Mouse (Mus musculus): ENCODE data around the gene Gm21962. TPM values are rescaled to one million over a fixed set of nuclear protein-coding genes. Genes with fewer than 3 reads are reported as not detected.

Gene Gm21962
- total and polyA plus RNA-seq, 2 experiments from 2014 or later, result not detected

DNA sequence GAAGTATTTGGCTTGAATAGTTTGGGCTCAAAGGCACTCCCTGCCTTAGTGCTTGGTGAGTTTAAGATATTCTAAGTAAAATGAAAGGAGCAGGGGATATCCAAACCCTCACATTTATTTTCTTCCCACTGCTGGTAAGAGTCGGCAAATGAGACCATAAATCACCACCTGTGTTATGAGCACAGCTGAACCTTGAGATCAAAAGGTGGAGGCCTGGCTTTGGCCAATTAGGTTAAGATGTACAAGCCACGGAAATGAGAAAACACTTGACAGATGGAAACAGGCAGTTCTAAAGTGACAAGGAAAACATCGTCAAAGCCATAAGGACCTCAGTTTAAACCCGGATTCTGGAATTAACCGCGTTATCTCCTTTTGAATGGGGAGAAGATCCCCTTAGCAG, 26.4 kb upstream of the Gm21962 start:
- Histone ChIP-seq H3K4me3 (ENCODE audit: low read depth, low read length) (no peak overlapping the region), H3K4me2 (ENCODE audit: low read depth, low read length) (no peak overlapping the region), H3K27ac (ENCODE audit: low read depth) (no peak overlapping the region), H3K27me3 (ENCODE audit: control insufficient read depth, insufficient read depth, low read length) (no peaks in the 10 kb centered on the region), H3K9ac (replicated peaks; ENCODE audit: low read depth, low read length) (no peak overlapping the region), H3K4me1 (ENCODE audit: control insufficient read depth, insufficient read depth) (no peaks in the 10 kb centered on the region), H3K36me3 (replicated peaks; ENCODE audit: control insufficient read depth, insufficient read depth, low read length) (no peaks in the 10 kb centered on the region), H3K9me3 (replicated peaks; ENCODE audit: control insufficient read depth, low read length) (no peaks in the 10 kb centered on the region)
- DNase-seq (ENCODE audit: low spot score), result no peak
- TF ChIP-seq CTCF (IDR thresholded peaks at IDR 0.05; ENCODE audit: low read depth) (no peak), EP300 (IDR thresholded peaks at IDR 0.05; ENCODE audit: low read depth) (no peak)
- WGBS, result 77% methylated on average over 6 of the region's 6 CpGs
- no peak for ATAC-seq (ENCODE audit: insufficient read depth, low read depth)

- Histone ChIP-seq H3K36me3 (replicated peaks; ENCODE audit: control insufficient read depth, insufficient read depth, low read length) (no peaks in the 10 kb centered on the region), H3K9ac (replicated peaks; ENCODE audit: low read depth, low read length) (no peak overlapping the region), H3K27me3 (ENCODE audit: control insufficient read depth, insufficient read depth, low read length) (no peaks in the 10 kb centered on the region), H3K4me1 (ENCODE audit: control insufficient read depth, insufficient read depth) (no peaks in the 10 kb centered on the region), H3K4me3 (ENCODE audit: low read depth, low read length) (no peak overlapping the region), H3K9me3 (replicated peaks; ENCODE audit: control insufficient read depth, low read length) (no peaks in the 10 kb centered on the region), H3K27ac (ENCODE audit: low read depth) (no peak overlapping the region), H3K4me2 (ENCODE audit: low read depth, low read length) (no peak overlapping the region)
- TF ChIP-seq CTCF (IDR thresholded peaks at IDR 0.05; ENCODE audit: low read depth), result no peak
- TF ChIP-seq EP300 (IDR thresholded peaks at IDR 0.05; ENCODE audit: low read depth), result no peak
- DNase-seq (ENCODE audit: low spot score), result no peak
- WGBS, result 77% methylated on average over 12 of the region's 12 CpGs
- ATAC-seq (ENCODE audit: insufficient read depth, low read depth), result no peak
Measured at GRCm38 (mm10) chr3:137647427-137648100, 23.8 kb upstream of the Gm21962 start.

- Histone ChIP-seq H3K27ac (ENCODE audit: low read depth) (no peak overlapping the region), H3K4me1 (ENCODE audit: control insufficient read depth, insufficient read depth) (no peaks in the 10 kb centered on the region), H3K4me3 (ENCODE audit: low read depth, low read length) (no peak overlapping the region), H3K36me3 (replicated peaks; ENCODE audit: control insufficient read depth, insufficient read depth, low read length) (no peaks in the 10 kb centered on the region), H3K4me2 (ENCODE audit: low read depth, low read length) (no peak overlapping the region), H3K9ac (replicated peaks; ENCODE audit: low read depth, low read length) (no peak overlapping the region), H3K27me3 (ENCODE audit: control insufficient read depth, insufficient read depth, low read length) (no peaks in the 10 kb centered on the region), H3K9me3 (replicated peaks; ENCODE audit: control insufficient read depth, low read length) (no peaks in the 10 kb centered on the region)
- TF ChIP-seq CTCF (IDR thresholded peaks at IDR 0.05; ENCODE audit: low read depth) (no peak), EP300 (IDR thresholded peaks at IDR 0.05; ENCODE audit: low read depth) (no peak)
- DNase-seq (ENCODE audit: low spot score) (no peak), ATAC-seq (ENCODE audit: insufficient read depth, low read depth) (no peak)
- WGBS, result 57% methylated on average over 5 of the region's 5 CpGs
Measured at GRCm38 (mm10) chr3:137649112-137649511, 22.2 kb upstream of the Gm21962 start.

DNA sequence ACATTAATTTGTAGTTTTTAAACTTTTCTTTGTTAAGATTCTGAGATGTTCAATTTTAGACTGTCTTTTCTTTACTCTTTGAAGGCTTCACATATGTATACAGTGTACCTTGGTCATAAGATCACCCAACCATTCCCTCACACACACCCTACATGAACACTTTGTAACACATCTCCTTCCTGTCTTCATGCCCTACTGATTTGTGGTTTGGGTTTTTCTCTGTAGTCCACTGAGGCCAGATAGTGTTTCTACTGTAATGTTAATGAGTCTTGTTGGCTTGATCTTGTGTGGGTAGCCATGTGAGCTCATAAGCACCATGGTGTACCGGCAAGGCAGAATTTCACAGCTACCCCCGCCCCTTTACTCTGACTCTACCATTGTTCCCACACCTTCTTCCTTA, 18.5 kb upstream of the Gm21962 start:
- no peak overlapping the region for H3K9ac ChIP-seq (replicated peaks; ENCODE audit: low read depth, low read length)
- DNase-seq (ENCODE audit: low spot score), result no peak
- H3K27ac ChIP-seq (ENCODE audit: low read depth), result no peak overlapping the region
- H3K27me3 ChIP-seq (ENCODE audit: control insufficient read depth, insufficient read depth, low read length), result no peaks in the 10 kb centered on the region
- no peaks in the 10 kb centered on the region for H3K36me3 ChIP-seq (replicated peaks; ENCODE audit: control insufficient read depth, insufficient read depth, low read length)
- no peak overlapping the region for H3K4me3 ChIP-seq (ENCODE audit: low read depth, low read length)
- TF ChIP-seq CTCF (IDR thresholded peaks at IDR 0.05; ENCODE audit: low read depth), result no peak
- no peak for TF ChIP-seq EP300 (IDR thresholded peaks at IDR 0.05; ENCODE audit: low read depth)
- no peaks in the 10 kb centered on the region for H3K9me3 ChIP-seq (replicated peaks; ENCODE audit: control insufficient read depth, low read length)
- no peak for ATAC-seq (ENCODE audit: insufficient read depth, low read depth)
- H3K4me1 ChIP-seq (ENCODE audit: control insufficient read depth, insufficient read depth), result no peaks in the 10 kb centered on the region
- WGBS, result 82% methylated on average over 2 of the region's 2 CpGs
- no peak overlapping the region for H3K4me2 ChIP-seq (ENCODE audit: low read depth, low read length)

GRCm38 (mm10) chr3:137680923-137681322, 9.6 kb downstream of the Gm21962 start:
- peak; percentile 90 for ATAC-seq (ENCODE audit: insufficient read depth, low read depth)
- Histone ChIP-seq H3K4me1 (ENCODE audit: control insufficient read depth, insufficient read depth) (0 out of 2 replicates have a peak, but pooled peaks cover 5% of the 10 kb centered on the region), H3K36me3 (replicated peaks; ENCODE audit: control insufficient read depth, insufficient read depth, low read length) (no peaks in the 10 kb centered on the region), H3K4me2 (ENCODE audit: low read depth, low read length) (no peak overlapping the region), H3K27ac (ENCODE audit: low read depth) (no peak overlapping the region), H3K9ac (replicated peaks; ENCODE audit: low read depth, low read length) (no peak overlapping the region), H3K4me3 (ENCODE audit: low read depth, low read length) (no peak overlapping the region), H3K9me3 (replicated peaks; ENCODE audit: control insufficient read depth, low read length) (no peaks in the 10 kb centered on the region), H3K27me3 (ENCODE audit: control insufficient read depth, insufficient read depth, low read length) (no peaks in the 10 kb centered on the region)
- WGBS, result 4% methylated on average over 3 of the region's 3 CpGs
- DNase-seq (ENCODE audit: low spot score), result peak; percentile 74
- TF ChIP-seq CTCF (IDR thresholded peaks at IDR 0.05; ENCODE audit: low read depth) (no peak), EP300 (IDR thresholded peaks at IDR 0.05; ENCODE audit: low read depth) (0 out of 2 replicates have a peak, but pooled peaks have one; percentile 51)

Measured in heart, postnatal 0 days (tissue).